27 mouse cellular contexts compared by ENCODE assay signal in the genomic region with DNA sequence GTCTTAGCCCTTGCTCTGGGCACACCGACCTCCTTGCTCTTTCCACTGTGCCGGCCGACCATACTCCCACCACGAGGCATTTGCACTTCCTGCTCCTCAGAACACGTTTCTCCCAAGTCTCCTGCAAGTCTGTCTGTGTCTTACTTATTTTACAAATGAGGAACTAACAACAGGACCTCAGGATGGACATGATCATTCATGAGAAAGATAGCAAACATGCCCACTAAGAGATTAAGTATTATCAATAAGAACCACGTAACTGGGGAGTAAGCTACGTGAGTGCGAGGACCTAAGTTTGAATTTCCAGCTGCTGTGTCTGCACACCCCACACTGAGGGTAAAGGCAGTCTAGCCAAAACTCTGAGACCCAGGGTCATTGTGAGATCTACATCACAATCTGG. TPM values are rescaled to one million over a fixed set of nuclear protein-coding genes. Genes with fewer than 3 reads are reported as not detected.
DNase-seq lines count a peak whose midpoint lies in the region; ATAC-seq and TF ChIP-seq lines count a peak whose summit lies in the region.
"Had no signal": no experiment of that assay in that cellular context is flagged by ENCODE, and none has a peak within 500 bp of the region (broad histone marks: within the 10 kb centered on the region; RNA-seq: fewer than 3 reads in every experiment).

No protein-coding gene starts in this region.

- WGBS in heart, embryonic 10.5 days = 76% methylated on average over 8 of the region's 8 CpGs
- WGBS in lung, embryonic 15.5 days = 75% methylated on average over 8 of the region's 8 CpGs
- WGBS in lung, adult 2 months = 69% methylated on average over 8 of the region's 8 CpGs
- 21% methylated on average over 8 of the region's 8 CpGs for WGBS in liver, embryonic 16.5 days (ENCODE audit: insufficient replicate concordance)

- no peak for TF ChIP-seq CTCF in lung, adult 2 months (IDR thresholded peaks at IDR 0.05; ENCODE audit: insufficient read depth, low read length)

- no peak overlapping the region for H3K9ac ChIP-seq in lung, embryonic 15.5 days
- H3K9ac ChIP-seq in liver, embryonic 16.5 days (ENCODE audit: low read depth, low read length) = peak overlapping the region; percentile 38
- H3K9ac ChIP-seq: embryonic facial prominence, embryonic 13.5 days; hindbrain, embryonic 12.5 days; limb, embryonic 12.5 days; midbrain, embryonic 12.5 days; neural tube, embryonic 15.5 days; stomach, embryonic 15.5 days had no signal

- H3K36me3 ChIP-seq in heart, embryonic 10.5 days = peaks cover 20% of the 10 kb centered on the region
- peaks cover 4% of the 10 kb centered on the region; the same call in 1 of the 2 replicates for H3K36me3 ChIP-seq in lung, embryonic 15.5 days
- peaks cover 8% of the 10 kb centered on the region for H3K36me3 ChIP-seq in liver, embryonic 16.5 days (ENCODE audit: control insufficient read depth, insufficient read depth)

- TF ChIP-seq POLR2A in lung, adult 2 months (IDR thresholded peaks at IDR 0.05; ENCODE audit: borderline replicate concordance, extremely low read depth, low read depth, low read length) = no peak

- no peak overlapping the region for H3K4me3 ChIP-seq in heart, embryonic 10.5 days
- no peak overlapping the region for H3K4me3 ChIP-seq in lung, embryonic 15.5 days
- no peak overlapping the region for H3K4me3 ChIP-seq in lung, adult 2 months (replicated peaks; ENCODE audit: extremely low read depth, low read depth, low read length)
- H3K4me3 ChIP-seq in liver, embryonic 16.5 days (ENCODE audit: low read depth, low read length) = no peak overlapping the region
- H3K4me3 ChIP-seq: embryonic facial prominence, embryonic 13.5 days; hindbrain, embryonic 12.5 days; layer of hippocampus, adult 2 months; limb, embryonic 12.5 days; midbrain, embryonic 12.5 days; neural tube, embryonic 15.5 days; stomach, embryonic 15.5 days had no signal

- no peak for DNase-seq in heart, embryonic 10.5 days (ENCODE audit: low spot score)
- DNase-seq in heart, postnatal 10 days = no peak
- DNase-seq in lung, adult 2 months = no peak
- DNase-seq in spleen, adult 12 weeks (ENCODE audit: low spot score) = no peak
- DNase-seq in left cerebral cortex, adult 9 months (ENCODE audit: low spot score in 2 of 2) = no peak
- DNase-seq: adrenal gland, postnatal 36 days; cerebellum, adult 11-12 months; cerebellum, postnatal 14 days; heart, postnatal 14 days; kidney, adult 18-20 months; kidney, postnatal 14 days; lung, postnatal 10 days; right cerebral cortex, adult 18-20 months; right cerebral cortex, postnatal 4 days; thymus, postnatal 36 days had no signal

- H3K27me3 ChIP-seq in heart, embryonic 10.5 days (ENCODE audit: insufficient read depth, poor library complexity, severe bottlenecking) = no peaks in the 10 kb centered on the region
- no peaks in the 10 kb centered on the region for H3K27me3 ChIP-seq in lung, embryonic 15.5 days
- no peaks in the 10 kb centered on the region for H3K27me3 ChIP-seq in liver, embryonic 16.5 days (ENCODE audit: control insufficient read depth, insufficient read depth, low read depth, low read length)
- H3K27me3 ChIP-seq: embryonic facial prominence, embryonic 13.5 days; hindbrain, embryonic 12.5 days; limb, embryonic 12.5 days; midbrain, embryonic 12.5 days; neural tube, embryonic 15.5 days; Patski; stomach, embryonic 15.5 days had no signal

- intact Hi-C loops in heart, postnatal 10 days (cut with DNase I) = no loop called here

- H3K9me3 ChIP-seq in heart, embryonic 10.5 days = no peaks in the 10 kb centered on the region
- H3K9me3 ChIP-seq in lung, embryonic 15.5 days = no peaks in the 10 kb centered on the region
- H3K9me3 ChIP-seq in liver, embryonic 16.5 days (replicated peaks; ENCODE audit: control insufficient read depth, low read length) = no peaks in the 10 kb centered on the region
- H3K9me3 ChIP-seq: embryonic facial prominence, embryonic 13.5 days; hindbrain, embryonic 12.5 days; midbrain, embryonic 12.5 days; neural tube, embryonic 15.5 days; stomach, embryonic 15.5 days had no signal

- H3K4me2 ChIP-seq in lung, embryonic 15.5 days = no peak overlapping the region
- peak overlapping the region; percentile 22 for H3K4me2 ChIP-seq in liver, embryonic 16.5 days (ENCODE audit: low read depth, low read length)
- H3K4me2 ChIP-seq: embryonic facial prominence, embryonic 13.5 days; hindbrain, embryonic 12.5 days; limb, embryonic 12.5 days; midbrain, embryonic 12.5 days; neural tube, embryonic 15.5 days; stomach, embryonic 15.5 days had no signal

- no peak; the same call in 1 of the 2 replicates for ATAC-seq in lung, embryonic 15.5 days (ENCODE audit: borderline replicate concordance, extremely low read depth, low FRiP score, low TSS enrichment)
- 0 out of 2 replicates have a peak, but pooled peaks have one; percentile 12 for ATAC-seq in common myeloid progenitor, adult 5-6 weeks (replicated peaks; ENCODE audit: low read depth, poor library complexity, severe bottlenecking)
- ATAC-seq in liver, embryonic 16.5 days (ENCODE audit: low read depth) = peak; percentile 57
- ATAC-seq: forebrain, embryonic 14.5 days; Patski had no signal

- H3K4me1 ChIP-seq in heart, embryonic 10.5 days = peaks cover 12% of the 10 kb centered on the region; the same call in 1 of the 2 replicates
- H3K4me1 ChIP-seq in lung, embryonic 15.5 days = no peaks in the 10 kb centered on the region
- peaks cover 23% of the 10 kb centered on the region for H3K4me1 ChIP-seq in lung, adult 2 months (ENCODE audit: control insufficient read depth, insufficient read depth, low read length)
- peaks cover 30% of the 10 kb centered on the region for H3K4me1 ChIP-seq in liver, embryonic 16.5 days (ENCODE audit: control insufficient read depth, low read depth, low read length)
- H3K4me1 ChIP-seq: embryonic facial prominence, embryonic 13.5 days; hindbrain, embryonic 12.5 days; limb, embryonic 12.5 days; midbrain, embryonic 12.5 days; neural tube, embryonic 15.5 days had no signal

- 0 out of 2 replicates have a peak overlapping the region, but pooled peaks have one; percentile 18 for H3K27ac ChIP-seq in heart, embryonic 10.5 days
- 0 out of 2 replicates have a peak overlapping the region, but pooled peaks have one; percentile 18 for H3K27ac ChIP-seq in lung, embryonic 15.5 days
- H3K27ac ChIP-seq in liver, embryonic 16.5 days (ENCODE audit: low read length) = peak overlapping the region; percentile 45
- H3K27ac ChIP-seq: embryonic facial prominence, embryonic 13.5 days; hindbrain, embryonic 12.5 days; layer of hippocampus, adult 2 months; limb, embryonic 12.5 days; midbrain, embryonic 12.5 days; neural tube, embryonic 15.5 days; stomach, embryonic 15.5 days had no signal

RNA-seq across cellular contexts. Expression of a gene that starts 21.3 kb away (rescaled TPM):
- polyA plus RNA-seq in heart, embryonic 10.5 days (2016; fragmentation: Nextera tagmentation; extraction: Ambion mirVana) = 17.5 and 21.6 TPM in 2 replicates
- total RNA-seq in heart, postnatal 10 days (2021) = 10 to 100 TPM; 10.4 to 13.0 TPM
- polyA plus RNA-seq in lung, embryonic 15.5 days (2015; fragmentation: Nextera tagmentation; extraction: Ambion mirVana) = 16.9 and 21.6 TPM in 2 replicates
- polyA plus RNA-seq in lung, adult 2 months (2012; rRNA removed) = 4.2 and 5.6 TPM in 2 replicates
- total RNA-seq in common myeloid progenitor, adult 5-6 weeks (2017) = 7.8 and 15.6 TPM in 2 replicates
- polyA plus RNA-seq in liver, embryonic 16.5 days (2015; fragmentation: Nextera tagmentation; extraction: Ambion mirVana) = 10.2 and 11.2 TPM in 2 replicates

RNA-seq across cellular contexts. Expression of a gene that starts 45.3 kb away (rescaled TPM):
- polyA plus RNA-seq in heart, embryonic 10.5 days (2016; fragmentation: Nextera tagmentation; extraction: Ambion mirVana) = 56.3 and 64.5 TPM in 2 replicates
- 10 to 100 TPM; 12.9 to 15.9 TPM for total RNA-seq in heart, postnatal 10 days (2021)
- 40.1 and 42.6 TPM in 2 replicates for polyA plus RNA-seq in lung, embryonic 15.5 days (2015; fragmentation: Nextera tagmentation; extraction: Ambion mirVana)
- polyA plus RNA-seq in lung, adult 2 months (2012; rRNA removed) = 2.6 and 4.2 TPM in 2 replicates
- total RNA-seq in common myeloid progenitor, adult 5-6 weeks (2017) = 57.8 and 76.5 TPM in 2 replicates
- 31.4 and 34.8 TPM in 2 replicates for polyA plus RNA-seq in liver, embryonic 16.5 days (2015; fragmentation: Nextera tagmentation; extraction: Ambion mirVana)
